Mouse (Mus musculus): ENCODE measurements around the gene Sema3b. TPM values are rescaled to one million over a fixed set of nuclear protein-coding genes. Genes with fewer than 3 reads are reported as not detected.

Gene Sema3b
- total RNA-seq, 4 experiments from 2014 or later: 5.0 to 7.7 (median 6.2) TPM

DNA sequence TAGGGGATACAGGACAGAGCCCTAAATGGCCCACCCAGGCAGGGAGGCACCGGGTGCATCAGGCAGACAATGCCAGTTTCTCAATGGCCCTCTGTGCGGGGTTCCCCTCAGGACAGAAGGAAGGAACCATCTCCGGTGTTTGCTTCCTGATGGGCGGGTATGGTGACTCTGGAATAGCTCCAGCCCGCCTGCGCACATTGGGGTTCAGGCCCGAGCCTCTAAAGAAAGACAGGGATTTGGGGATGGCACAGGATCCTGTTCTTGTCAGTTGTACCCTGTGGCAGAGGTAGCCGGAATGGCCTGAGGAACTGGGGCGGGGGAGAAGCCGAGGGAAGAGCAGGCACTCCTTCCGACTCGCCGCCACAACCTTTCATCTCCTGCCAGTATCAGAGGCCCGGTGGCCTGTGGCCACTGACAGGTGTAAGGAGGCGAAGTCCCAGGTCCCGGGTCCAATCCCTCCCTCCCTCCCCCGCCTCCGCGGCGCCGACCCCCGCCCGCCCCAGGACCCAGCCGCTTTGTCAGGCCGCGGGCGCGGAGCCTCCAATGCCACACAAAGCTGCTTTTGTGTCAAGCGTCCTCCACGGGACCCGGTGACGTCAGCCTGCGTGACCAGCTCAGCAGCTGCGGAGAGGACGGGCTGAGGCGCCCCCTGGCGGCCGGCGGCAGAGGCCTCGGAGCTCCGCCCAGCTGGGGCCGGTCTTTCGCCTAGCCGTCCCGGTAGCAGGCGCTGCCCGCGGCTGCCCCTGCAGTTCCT is 3.3 kb upstream of the Sema3b start:
- DNase-seq: peak; percentile 97

DNA sequence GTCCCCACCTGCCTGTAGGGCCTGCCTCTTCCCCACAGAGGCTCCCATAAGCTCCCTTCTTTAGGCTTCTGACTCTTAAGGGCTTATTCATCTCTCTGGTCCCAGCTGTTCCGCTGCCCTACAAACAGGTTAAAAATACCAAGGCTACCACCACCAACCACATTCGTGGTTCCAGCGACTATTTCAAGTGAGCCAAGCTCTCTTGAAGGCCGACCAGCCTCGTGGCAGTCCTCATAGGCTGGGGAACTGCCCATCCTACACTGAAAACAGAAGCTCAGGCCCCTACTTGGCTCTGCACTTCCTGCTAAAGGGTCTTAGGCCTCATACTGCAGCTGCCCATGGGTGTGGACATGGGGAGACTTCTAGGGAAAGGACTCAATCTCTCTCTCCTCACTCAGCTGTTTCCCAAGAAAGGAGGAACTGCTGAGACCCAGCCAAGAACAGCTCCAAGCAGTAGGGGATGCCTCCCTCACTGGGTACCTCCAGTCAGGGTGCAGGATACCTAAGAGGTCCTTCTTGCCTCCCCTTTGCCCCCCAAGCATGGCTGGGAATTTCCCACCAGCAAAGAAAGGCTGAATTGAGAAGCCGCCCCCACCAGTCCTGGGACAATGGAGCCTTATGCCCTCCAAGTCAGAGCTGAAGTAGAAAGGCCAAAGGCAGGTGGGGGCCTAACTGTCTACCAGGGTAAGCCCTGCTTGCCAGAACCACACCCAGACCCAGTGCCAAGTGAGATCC is 2.6 kb upstream of the Sema3b start:
- no peak for DNase-seq

DNA sequence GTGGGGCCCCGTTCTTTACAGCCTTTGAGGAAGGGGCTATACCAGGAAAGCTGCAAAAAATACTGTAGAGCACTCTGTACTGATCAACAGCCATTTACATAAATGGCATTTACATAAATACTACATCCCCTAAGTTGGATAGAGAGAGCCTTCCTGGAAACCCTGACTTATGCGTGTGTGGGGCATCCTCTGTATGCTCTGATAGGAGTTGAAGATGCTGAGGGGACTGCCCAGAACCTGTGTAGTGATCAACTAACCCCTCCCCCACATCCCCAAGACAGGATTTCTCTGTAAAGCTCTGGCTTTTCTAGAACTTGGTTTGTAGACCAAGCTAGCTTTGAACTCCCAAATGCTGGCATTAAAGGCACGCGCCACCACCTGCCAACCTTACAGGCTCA is 403 bp upstream of the Sema3b start:
- no peak for DNase-seq

DNA sequence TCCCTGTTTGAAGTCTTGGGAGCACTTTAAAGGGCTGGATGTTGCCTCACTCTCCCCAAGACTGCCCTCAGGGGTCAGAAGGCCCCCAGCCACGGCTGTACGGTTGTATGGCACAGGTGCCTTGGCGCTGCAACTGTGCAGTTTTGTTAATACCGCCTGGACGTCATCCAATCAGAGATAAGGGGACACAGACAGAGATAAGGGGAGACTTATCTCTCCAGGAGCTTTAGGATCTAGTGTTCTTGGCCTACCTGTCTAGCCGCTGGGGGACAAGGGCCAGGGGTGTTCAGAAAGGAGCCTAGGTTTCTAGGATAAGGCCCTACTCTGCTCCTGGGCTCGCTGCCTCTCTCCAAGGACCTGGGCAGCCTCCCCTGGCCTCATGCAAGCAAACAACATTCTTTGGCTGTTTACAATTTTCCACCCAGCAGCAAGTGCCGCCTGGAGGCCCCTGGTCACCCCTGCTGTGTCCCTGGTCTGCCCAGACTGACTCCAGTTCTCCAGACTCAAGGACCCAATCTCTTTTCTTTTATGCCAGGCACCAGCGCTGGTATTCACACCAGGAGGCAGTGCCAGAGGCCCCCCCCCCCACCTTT is 1.3 kb downstream of the Sema3b start:
- no peak for DNase-seq

DNA sequence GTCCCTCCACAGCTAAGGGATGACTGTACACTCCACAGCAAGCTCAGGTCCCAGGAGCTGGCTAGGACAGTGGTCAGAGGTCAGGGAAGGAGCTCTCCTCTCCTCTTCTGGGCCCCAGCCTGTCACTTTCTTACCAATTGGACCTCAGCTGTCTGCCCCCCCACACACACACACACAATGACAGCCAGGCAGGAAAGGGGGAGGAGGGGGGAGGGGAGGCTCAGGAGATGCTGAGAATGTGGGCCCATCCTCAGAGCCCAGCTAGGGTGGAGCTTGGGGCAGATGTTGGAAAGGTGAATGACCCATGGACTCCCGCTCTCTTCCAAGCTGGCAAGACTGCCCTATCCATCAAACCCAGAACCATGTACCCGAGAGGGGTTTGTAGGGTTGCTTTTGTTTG is 2.0 kb downstream of the Sema3b start:
- no peak for DNase-seq

DNA sequence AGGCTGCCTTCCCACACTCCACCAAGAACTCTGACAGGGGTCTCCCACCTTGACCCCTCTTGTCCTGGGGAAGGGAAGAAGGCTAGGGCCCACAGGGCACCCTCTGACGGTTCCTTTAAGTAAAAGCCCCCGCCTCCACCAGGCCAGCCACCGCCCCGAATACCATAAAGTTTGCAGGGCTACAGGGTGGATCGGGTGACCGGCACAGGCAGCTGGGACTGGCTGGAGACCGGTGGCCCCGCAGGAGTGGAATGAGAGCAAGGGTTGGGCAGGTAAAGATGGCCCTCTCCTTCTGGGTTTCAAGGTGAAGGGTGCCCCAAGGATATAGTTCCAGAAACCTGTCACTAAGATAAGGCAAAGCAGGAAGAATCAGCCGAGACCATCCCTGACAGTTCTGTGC is 2.4 kb downstream of the Sema3b start:
- DNase-seq: no peak

DNA sequence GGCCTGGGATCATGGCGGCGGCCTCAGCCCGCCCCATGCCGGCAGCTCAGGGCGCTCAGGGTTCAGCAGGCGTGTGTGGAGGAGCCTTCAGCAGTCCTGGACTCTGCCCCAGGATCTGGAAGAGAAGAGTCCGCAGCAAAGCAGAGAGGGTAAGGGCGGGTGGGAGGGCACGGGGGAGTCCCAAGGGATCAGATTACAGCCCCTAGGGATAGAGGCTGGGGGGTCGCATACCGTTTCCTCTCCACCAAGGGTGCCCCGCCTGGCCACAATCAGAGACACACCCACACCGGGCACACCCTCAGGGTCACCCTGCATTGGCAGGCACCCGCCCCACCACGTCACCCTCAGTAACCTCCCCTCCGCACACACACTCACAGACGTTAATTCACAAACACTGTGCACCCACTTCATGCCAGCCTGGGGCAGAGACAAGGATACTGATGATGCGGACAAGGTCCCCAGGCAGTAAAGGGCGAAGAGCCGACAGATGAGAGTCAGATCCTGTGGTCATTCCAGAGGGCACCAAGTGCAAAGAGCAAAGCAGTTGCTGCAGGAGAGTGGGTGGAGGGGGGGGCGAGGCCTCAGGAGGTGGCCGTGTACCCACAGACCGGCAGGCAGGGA is 3.9 kb downstream of the Sema3b start:
- DNase-seq: no peak

DNA sequence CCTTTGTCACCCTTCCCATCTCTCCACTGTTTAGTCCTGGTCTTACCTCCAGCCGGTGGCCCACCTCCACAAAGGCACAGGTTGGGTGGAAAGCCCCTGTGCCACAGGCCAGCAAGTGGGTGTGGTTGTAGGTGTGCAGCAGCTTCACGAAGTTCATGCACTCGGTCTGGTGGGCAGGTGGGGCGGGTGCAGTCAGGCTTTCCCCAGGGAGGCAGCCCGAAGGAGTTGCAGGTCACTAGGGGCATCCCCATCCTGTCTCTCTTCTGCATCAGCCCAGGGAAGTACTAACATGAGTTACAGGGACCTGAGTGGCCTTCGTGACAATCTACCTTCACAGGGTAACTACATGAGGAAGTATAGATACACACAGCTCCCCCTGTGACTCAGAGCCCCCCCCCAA is 5.8 kb downstream of the Sema3b start:
- no peak for DNase-seq

DNA sequence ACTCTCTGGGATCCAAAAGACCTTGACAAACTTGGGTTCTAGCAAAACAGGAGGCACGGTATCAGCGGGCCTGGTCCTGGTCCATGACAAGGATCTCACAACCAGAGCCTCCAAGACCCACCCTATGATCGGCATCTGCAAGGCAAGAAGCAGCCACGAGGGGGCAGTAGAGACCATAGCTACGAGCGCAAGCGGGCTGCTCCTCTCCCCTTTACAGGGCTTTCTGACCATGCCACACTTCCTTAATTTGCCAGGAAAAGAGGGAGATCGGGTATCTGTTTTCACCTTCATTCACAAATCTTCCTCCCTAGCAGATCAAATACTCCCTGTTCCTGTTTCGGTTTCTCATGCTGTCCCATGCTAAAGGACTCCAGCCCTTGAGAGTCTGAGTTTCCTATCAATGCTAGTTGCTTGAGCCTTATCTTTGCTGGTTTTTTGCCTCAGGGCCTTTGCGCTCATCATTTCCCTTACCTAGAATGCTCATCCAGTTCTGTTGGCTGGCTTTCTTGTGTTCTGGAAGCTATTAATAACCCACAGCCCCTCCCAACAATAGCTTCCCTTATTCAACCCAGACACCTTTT is 6.9 kb downstream of the Sema3b start:
- peak; percentile 81 for DNase-seq

DNA sequence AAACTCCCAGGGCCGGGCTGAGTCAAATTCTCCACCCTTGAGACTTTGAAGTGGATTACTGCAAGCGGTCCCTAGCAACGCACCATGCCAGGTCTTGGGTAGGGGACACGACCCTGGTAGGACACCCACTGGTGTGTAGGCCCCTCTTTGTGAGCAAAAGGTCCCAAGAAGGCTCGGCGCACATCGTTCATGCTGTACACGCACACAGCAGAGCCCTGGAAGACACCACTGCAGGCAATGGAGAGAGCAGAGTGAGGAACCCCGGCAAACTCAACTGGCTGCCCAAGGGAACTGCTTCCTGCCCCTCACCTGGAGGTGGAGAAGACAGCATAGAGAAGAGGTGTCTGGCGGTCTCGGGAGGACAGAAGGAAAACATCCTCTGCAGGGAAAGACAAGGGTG is 7.8 kb downstream of the Sema3b start:
- DNase-seq: no peak

DNA sequence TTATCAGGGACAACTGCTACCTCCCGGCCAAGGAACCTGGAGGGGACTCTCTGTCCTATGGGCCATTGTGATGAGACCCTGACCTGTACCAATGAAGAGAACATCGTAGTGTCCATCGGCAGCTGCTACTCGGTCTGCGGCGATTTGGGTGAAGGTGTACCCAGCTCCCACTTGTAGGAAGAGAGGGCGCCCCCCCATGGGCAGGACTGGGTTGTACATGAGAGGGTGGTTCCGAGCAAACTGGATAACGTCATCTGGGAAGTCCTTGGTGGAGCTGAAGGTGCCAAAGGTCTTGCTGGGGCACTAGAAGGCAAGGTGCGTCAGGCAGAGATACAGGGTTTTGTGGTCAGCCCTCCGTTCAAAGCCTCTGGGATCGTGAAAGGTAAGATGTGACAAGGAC is 8.3 kb downstream of the Sema3b start:
- DNase-seq: no peak

DNA sequence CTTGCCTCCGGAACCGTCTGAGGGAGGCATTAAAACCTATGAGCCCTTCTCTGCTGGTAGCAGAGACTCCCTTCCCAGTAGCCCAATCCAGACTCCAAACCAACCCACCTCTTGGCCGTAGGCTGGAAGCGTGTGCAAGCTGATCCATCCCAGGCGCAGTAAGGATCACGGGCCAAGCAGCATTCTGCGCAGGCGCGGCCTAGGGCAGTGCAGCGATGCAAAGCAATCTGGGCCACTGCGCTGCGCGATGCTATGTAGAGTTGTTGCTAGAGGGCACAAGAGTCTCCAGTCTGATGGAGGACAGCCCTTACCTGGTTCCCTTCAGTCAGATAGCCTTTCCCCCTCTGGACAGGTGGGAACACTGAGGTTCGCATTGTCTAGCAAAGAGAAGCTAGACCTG is 9.2 kb downstream of the Sema3b start:
- DNase-seq: no peak

DNA sequence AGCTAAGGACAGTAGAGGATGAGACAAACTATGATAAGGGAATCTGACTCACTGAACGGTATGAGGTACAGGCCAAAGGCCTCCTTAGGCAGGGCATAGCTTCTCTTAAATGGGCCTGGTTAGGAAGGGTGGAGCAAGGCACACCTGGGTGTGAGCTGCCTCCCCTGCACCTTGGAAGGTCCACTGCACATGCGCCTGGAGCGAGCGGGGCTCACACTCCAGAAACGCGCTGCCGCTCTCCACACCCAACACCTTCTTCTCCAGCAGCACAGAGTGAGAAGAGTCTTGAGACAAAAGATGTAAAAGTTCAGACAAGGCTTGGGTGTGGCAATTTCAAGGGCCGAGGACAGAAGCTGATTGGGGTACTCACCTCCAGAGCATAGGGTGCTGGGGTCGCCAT is 9.6 kb downstream of the Sema3b start:
- no peak for DNase-seq

DNA sequence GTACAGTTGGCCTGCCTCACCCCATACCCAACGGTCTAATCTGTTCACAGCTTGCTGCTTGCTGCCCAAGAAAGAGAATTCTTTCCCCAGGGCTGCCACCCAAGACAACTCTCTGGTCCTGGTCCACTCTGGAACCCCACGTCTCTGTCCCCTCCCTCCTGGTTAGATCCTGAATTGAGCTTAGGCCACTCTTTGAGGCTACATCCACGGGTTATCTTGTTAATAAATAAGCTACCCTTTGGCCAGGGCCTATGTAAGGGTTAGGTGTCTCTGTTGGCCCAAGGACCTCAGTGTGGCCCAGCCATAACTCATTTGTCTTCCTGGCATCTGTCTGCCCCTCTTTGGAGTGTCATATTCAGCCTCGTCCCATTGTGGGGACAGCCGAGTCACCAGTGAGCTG is 10.6 kb downstream of the Sema3b start:
- DNase-seq: no peak

DNA sequence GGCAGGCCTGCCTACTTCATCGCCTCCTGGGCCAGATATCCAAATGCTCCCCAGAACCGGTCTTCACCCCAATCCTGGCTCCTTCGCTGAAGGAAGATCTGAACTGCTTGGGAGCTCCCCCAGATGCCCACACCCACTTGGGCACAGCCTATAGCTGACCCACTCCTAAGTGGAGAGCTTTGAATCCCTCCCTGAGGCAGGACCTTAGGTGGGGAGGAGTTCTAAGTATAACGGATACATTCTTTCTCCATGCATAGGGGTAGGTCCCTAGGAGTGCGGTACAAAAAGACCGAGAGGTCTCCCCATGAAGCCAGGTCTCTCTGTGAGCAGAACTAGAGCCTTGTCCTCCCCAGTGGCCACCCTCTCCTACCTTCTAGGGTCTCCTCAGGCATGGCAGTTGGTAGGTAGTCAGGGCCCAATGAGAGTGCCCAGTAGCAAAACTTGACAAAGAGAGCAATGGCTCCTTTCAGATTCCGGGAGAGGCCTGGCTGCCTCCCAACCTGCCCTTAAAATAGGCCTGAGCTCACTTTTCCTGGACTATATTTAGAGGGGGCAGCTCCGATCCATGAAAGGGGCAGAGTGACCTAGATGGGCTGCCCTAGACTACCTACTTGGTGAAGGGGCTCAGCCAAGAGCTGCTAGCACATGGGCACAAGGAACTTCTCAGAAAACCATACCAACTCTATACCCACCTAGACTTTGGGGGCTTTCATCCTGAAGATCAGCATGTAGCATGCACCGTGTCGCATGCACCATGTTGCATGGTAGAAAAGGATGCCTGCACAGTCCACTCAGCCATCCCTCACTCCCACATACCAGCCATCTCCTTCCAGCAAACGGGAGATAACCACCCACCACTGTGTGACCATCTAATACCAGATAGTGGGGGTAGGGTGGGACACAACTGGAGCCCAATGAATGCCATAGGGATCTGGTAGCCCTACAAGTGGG is 12.1 kb downstream of the Sema3b start:
- DNase-seq: no peak

DNA sequence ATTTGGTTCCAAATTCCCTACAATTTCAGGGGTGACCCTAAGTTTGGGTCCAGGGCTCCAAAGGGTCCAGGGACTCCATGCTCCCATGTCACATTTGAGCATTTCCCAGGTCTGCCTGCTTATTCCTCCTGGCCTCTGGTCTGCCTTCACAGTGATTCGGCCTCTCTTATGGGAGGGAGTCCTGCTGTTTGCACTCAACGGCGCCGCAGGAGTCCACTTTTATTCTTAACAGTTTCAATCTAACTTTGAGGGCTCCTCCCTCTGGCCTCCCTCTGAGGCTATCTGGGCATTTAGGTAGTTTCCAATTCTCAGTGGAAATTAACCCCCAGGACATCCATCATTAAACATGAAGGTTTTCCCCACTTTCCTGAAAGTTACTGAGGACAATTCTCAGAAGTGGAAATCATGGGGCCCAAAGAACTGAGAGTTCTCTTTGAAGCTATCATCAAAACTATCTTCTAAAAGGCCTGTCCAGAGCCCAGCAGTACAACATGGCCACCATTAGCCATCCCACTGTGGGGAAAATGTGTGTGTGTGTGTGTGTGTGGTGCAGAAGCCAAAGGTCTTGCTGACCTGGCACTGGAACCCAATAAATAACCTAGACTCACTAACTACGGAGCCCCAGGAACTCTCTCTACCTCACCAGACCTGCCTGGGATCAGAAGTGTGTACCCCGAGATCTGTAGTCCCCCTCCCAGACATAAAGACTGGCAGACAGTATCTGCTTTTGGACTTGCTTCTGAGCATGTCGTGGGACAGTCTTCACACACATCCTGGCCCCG is 14.6 kb downstream of the Sema3b start:
- no peak for DNase-seq

DNA sequence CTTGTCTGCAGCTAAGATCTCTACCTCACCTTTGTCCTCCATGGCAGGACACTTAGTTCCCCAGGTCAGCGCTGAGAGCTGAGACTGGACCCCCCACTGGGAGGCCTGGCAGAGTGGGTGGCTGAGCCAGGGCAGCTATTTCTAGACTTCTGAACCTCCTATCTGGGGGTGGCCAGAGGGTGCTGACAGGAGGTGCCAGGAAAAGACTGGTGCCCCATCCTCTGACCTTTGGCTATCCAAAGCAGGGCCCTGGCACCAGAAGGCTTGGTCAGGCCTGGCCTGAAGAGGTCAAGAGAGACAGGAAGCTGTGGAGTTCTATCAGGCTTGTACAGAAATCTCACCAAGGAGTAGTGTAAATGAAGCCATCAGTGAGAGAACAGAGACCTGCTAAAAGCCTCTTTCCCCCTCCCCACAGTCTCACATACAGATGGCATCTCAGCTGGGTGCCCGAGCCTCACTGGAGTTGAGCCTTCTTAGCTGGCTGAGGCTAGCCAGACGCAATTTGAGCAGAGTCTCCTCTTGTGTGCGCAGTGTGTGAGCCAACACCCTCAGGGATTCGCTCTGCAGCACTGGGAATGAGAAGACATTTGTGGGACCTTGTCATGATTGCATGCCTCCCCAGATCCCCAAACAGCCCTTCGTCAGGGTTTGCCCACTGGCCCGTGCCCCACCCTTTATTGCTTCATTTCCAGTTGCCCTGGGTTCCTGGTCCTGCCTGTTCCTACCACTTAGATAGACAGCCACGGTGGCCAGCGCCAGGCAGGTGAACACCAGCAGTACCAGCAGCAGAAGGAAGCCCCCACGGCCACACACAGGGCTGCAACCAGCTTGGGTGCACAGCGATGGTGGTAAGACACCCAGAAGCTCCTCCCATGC is 15.7 kb downstream of the Sema3b start:
- DNase-seq: no peak

DNA sequence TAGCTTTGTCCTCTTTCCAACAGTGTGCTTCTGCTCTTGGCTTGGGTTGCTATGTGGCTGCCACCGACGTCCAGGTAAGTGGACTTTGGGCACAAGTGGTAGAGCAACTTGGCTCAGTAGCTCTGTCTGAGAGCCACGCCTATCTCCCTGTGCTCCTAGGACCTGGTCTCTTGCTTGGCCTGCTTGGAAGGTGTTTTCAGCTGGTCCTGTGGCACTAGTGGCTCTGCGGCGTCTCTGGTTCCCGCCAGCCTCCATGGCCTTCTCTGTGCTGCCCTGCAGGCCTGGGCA is 18.3 kb downstream of the Sema3b start:
- no peak for DNase-seq

DNA sequence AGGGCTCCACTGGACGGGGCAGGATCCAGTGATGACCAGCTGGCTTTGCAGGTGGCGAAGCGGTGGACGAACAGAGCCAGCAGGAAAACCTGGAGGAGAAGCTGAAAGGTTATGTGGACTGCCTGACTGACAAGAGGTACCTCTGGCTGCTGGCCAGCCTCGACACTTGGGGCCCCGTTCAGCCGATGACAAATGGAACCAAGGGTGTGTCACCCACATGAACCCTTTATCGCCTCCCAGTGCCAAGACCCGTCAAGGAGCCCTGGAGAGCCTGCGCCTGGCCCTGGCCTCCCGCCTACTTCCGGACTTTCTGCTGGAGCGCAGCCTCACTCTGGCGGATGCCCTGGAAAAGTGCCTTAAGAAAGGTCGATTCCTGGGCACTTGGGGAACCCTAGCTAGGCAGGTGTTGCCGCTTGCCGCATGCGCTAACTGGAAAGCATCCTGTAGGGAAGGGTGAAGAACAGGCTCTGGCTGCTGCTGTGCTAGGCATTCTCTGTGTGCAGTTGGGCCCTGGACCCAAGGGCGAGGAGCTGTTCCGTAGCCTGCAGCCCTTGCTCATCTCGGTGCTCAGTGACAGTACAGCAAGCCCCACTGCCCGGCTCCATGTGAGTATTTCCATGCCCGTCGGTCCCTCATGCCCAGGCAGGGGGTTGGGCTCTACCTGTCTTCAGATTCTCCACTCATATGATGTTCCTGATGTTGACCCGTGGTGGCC is 18.8 kb downstream of the Sema3b start:
- no peak for DNase-seq

All from adrenal gland, adult 8-10 months (tissue).